Mouse (Mus musculus) forebrain, embryonic 15.5 days (tissue): ENCODE results near the gene Fbxo22. TPM values are rescaled to one million over a fixed set of nuclear protein-coding genes. Genes with fewer than 3 reads are reported as not detected.
"Not testable (repeated sequence)": the region's sequence is repeated elsewhere in the genome, so short reads cannot be mapped to it uniquely, and the experiment has no call there.

Experiments
- ATAC-seq: fragments of 200-750 bp; cut with Nextera tagmentation; replicated peaks from 2 replicates; pipeline ENCODE4 v1.8.0; 2017; ENCODE audit warnings: mild to moderate bottlenecking, moderate TSS enrichment, moderate library complexity
- H3K27ac ChIP-seq: fragments of 300-500 bp; sonication (generic); replicated peaks from 2 replicates; pipeline ENCODE4 v1.5.1; 2015; ENCODE audit warnings: mild to moderate bottlenecking, inconsistent platforms
- H3K27me3 ChIP-seq: fragments of 300-500 bp; sonication (generic); 2 replicates; pipeline ENCODE4 v1.6.1; 2015; ENCODE audit warnings: inconsistent platforms
- H3K36me3 ChIP-seq: fragments of 300-500 bp; sonication (generic); 2 replicates; pipeline ENCODE4 v1.6.1; 2015; ENCODE audit warnings: mild to moderate bottlenecking, inconsistent platforms
- H3K4me1 ChIP-seq: fragments of 300-500 bp; sonication (generic); 2 replicates; pipeline ENCODE4 v1.6.1; 2015; ENCODE audit warnings: inconsistent platforms
- H3K4me2 ChIP-seq: fragments of 300-500 bp; sonication (generic); replicated peaks from 2 replicates; pipeline ENCODE4 v1.6.1; 2015; ENCODE audit warnings: mild to moderate bottlenecking, inconsistent platforms
- H3K4me3 ChIP-seq: fragments of 300-500 bp; sonication (generic); 2 replicates; pipeline ENCODE4 v1.5.1; 2015; ENCODE audit warnings: mild to moderate bottlenecking, inconsistent platforms
- H3K9ac ChIP-seq: fragments of 300-500 bp; sonication (generic); replicated peaks from 2 replicates; pipeline ENCODE4 v1.6.1; 2015; ENCODE audit warnings: mild to moderate bottlenecking, inconsistent platforms
- H3K9me3 ChIP-seq: fragments of 300-500 bp; sonication (generic); 2 replicates; pipeline ENCODE4 v1.6.1; 2016; ENCODE audit warnings: inconsistent platforms
- WGBS: fragments of 180-500 bp; shearing (Covaris S2); methylation state at CpG from one replicate; pipeline ENCODE4 v1.1.7; 2015; ENCODE audit warnings: mixed read lengths; 5-methylcytosine and 5-hydroxymethylcytosine counted together
- polyA plus RNA-seq: library from polyadenylated mRNA; unstranded; fragments of >200 nt; fragmentation: Nextera tagmentation; extraction: Ambion mirVana; gene quantifications from 2 replicates; pipeline ENCODE4 v1.2.1, GENCODE M21; 2015

Fbxo22 gene
- polyA plus RNA-seq, 1 experiment from 2014 or later, result 86.7 TPM

- ATAC-seq, result no peak
- Histone ChIP-seq H3K4me1 (no peaks in the 10 kb centered on the region), H3K27me3 (no peaks in the 10 kb centered on the region), H3K36me3 (no peaks in the 10 kb centered on the region), H3K27ac (no peak overlapping the region), H3K9ac (no peak overlapping the region), H3K4me2 (peak overlapping the region; percentile 30), H3K4me3 (no peak overlapping the region), H3K9me3 (no peaks in the 10 kb centered on the region)
- 40% methylated on average over 24 of the region's 24 CpGs for WGBS
These were observed 33.3 kb downstream of the Fbxo22 start for GRCm38 (mm10) chr9:55241863-55242685.

GRCm38 (mm10) chr9:55243280-55243679 is 34.6 kb downstream of the Fbxo22 start:
- no peaks in the 10 kb centered on the region for H3K4me1 ChIP-seq
- ATAC-seq, result no peak
- H3K9me3 ChIP-seq, result no peaks in the 10 kb centered on the region
- no peaks in the 10 kb centered on the region for H3K27me3 ChIP-seq
- H3K4me2 ChIP-seq, result no peak overlapping the region
- no peaks in the 10 kb centered on the region for H3K36me3 ChIP-seq
- H3K27ac ChIP-seq, result no peak overlapping the region
- WGBS, result 78% methylated on average over 3 of the region's 3 CpGs
- no peak overlapping the region for H3K9ac ChIP-seq
- no peak overlapping the region for H3K4me3 ChIP-seq

- Histone ChIP-seq H3K9ac (no peak overlapping the region), H3K36me3 (no peaks in the 10 kb centered on the region), H3K4me3 (no peak overlapping the region), H3K27ac (no peak overlapping the region), H3K4me2 (no peak overlapping the region), H3K4me1 (no peaks in the 10 kb centered on the region), H3K9me3 (no peaks in the 10 kb centered on the region), H3K27me3 (no peaks in the 10 kb centered on the region)
- ATAC-seq, result no peak
- 78% methylated on average over 3 of the region's 3 CpGs for WGBS
These were observed 35.4 kb downstream of the Fbxo22 start for GRCm38 (mm10) chr9:55244079-55244478.

GRCm38 (mm10) chr9:55245057-55245750 is 36.5 kb downstream of the Fbxo22 start:
- 93% methylated on average over 1 of the region's 1 CpGs for WGBS
- not testable (repeated sequence) for H3K4me2 ChIP-seq, H3K9ac ChIP-seq, H3K9me3 ChIP-seq, H3K27ac ChIP-seq, ATAC-seq, H3K4me1 ChIP-seq, H3K36me3 ChIP-seq, H3K4me3 ChIP-seq, H3K27me3 ChIP-seq

- WGBS, result 83% methylated on average over 8 of the region's 8 CpGs
- ATAC-seq, result no peak
- no peaks in the 10 kb centered on the region for H3K4me1 ChIP-seq
These were observed 37.7 kb downstream of the Fbxo22 start for GRCm38 (mm10) chr9:55246440-55246839.

GRCm38 (mm10) chr9:55246918-55247317 is 38.2 kb downstream of the Fbxo22 start:
- Histone ChIP-seq H3K4me1 (no peaks in the 10 kb centered on the region), H3K4me2 (no peak overlapping the region), H3K27ac (no peak overlapping the region), H3K9me3 (no peaks in the 10 kb centered on the region), H3K9ac (no peak overlapping the region), H3K36me3 (no peaks in the 10 kb centered on the region), H3K4me3 (no peak overlapping the region), H3K27me3 (no peaks in the 10 kb centered on the region)
- no peak for ATAC-seq
- WGBS, result 95% methylated on average over 4 of the region's 4 CpGs

More at GRCm38 (mm10) chr9:55246440-55246839, 37.7 kb downstream of the Fbxo22 start:
- Histone ChIP-seq H3K36me3 (no peaks in the 10 kb centered on the region), H3K4me2 (no peak overlapping the region), H3K9ac (no peak overlapping the region), H3K27ac (no peak overlapping the region), H3K9me3 (no peaks in the 10 kb centered on the region), H3K4me3 (no peak overlapping the region), H3K27me3 (no peaks in the 10 kb centered on the region)

GRCm38 (mm10) chr9:55248465-55248864 is 39.7 kb downstream of the Fbxo22 start:
- 93% methylated on average over 4 of the region's 4 CpGs for WGBS

GRCm38 (mm10) chr9:55250595-55251247 is 42.0 kb downstream of the Fbxo22 start:
- Histone ChIP-seq H3K9me3 (no peaks in the 10 kb centered on the region), H3K4me3 (no peak overlapping the region), H3K4me2 (no peak overlapping the region), H3K27ac (no peak overlapping the region), H3K4me1 (no peaks in the 10 kb centered on the region), H3K9ac (no peak overlapping the region), H3K36me3 (no peaks in the 10 kb centered on the region), H3K27me3 (no peaks in the 10 kb centered on the region)
- 89% methylated on average over 6 of the region's 6 CpGs for WGBS
- no peak for ATAC-seq

More at GRCm38 (mm10) chr9:55248465-55248864, 39.7 kb downstream of the Fbxo22 start:
- Histone ChIP-seq H3K4me1 (no peaks in the 10 kb centered on the region), H3K27me3 (no peaks in the 10 kb centered on the region), H3K4me2 (no peak overlapping the region), H3K27ac (no peak overlapping the region), H3K4me3 (no peak overlapping the region), H3K9me3 (no peaks in the 10 kb centered on the region), H3K36me3 (no peaks in the 10 kb centered on the region), H3K9ac (no peak overlapping the region)
- no peak for ATAC-seq

GRCm38 (mm10) chr9:55252097-55252496 is 43.4 kb downstream of the Fbxo22 start:
- not testable (repeated sequence) for H3K4me2 ChIP-seq, H3K36me3 ChIP-seq, H3K4me1 ChIP-seq, H3K27me3 ChIP-seq, ATAC-seq, H3K4me3 ChIP-seq, H3K9me3 ChIP-seq, H3K9ac ChIP-seq, H3K27ac ChIP-seq
- WGBS, result 64% methylated on average over 2 of the region's 2 CpGs

- WGBS, result 74% methylated on average over 1 of the region's 1 CpGs
- Histone ChIP-seq H3K9ac (no peak overlapping the region), H3K4me3 (no peak overlapping the region), H3K9me3 (no peaks in the 10 kb centered on the region), H3K27me3 (no peaks in the 10 kb centered on the region), H3K4me1 (no peaks in the 10 kb centered on the region), H3K4me2 (no peak overlapping the region), H3K36me3 (no peaks in the 10 kb centered on the region), H3K27ac (no peak overlapping the region)
- ATAC-seq, result no peak
These were observed 45.1 kb downstream of the Fbxo22 start for GRCm38 (mm10) chr9:55253849-55254248.

- no peak for ATAC-seq
- Histone ChIP-seq H3K4me1 (no peaks in the 10 kb centered on the region), H3K36me3 (no peaks in the 10 kb centered on the region), H3K4me2 (no peak overlapping the region), H3K9ac (no peak overlapping the region), H3K9me3 (no peaks in the 10 kb centered on the region), H3K27ac (no peak overlapping the region), H3K27me3 (no peaks in the 10 kb centered on the region), H3K4me3 (no peak overlapping the region)
- 95% methylated on average over 5 of the region's 5 CpGs for WGBS
These were observed 46.3 kb downstream of the Fbxo22 start for GRCm38 (mm10) chr9:55255056-55255455.

- H3K27ac ChIP-seq, result no peak overlapping the region
- ATAC-seq, result no peak
- WGBS, result 71% methylated on average over 4 of the region's 4 CpGs
- no peaks in the 10 kb centered on the region for H3K27me3 ChIP-seq
- no peaks in the 10 kb centered on the region for H3K9me3 ChIP-seq
- no peak overlapping the region for H3K4me2 ChIP-seq
- no peaks in the 10 kb centered on the region for H3K36me3 ChIP-seq
- no peak overlapping the region for H3K4me3 ChIP-seq
- H3K9ac ChIP-seq, result no peak overlapping the region
- H3K4me1 ChIP-seq, result no peaks in the 10 kb centered on the region
These were observed 46.9 kb downstream of the Fbxo22 start for GRCm38 (mm10) chr9:55255604-55256003.
